18 mouse cellular contexts compared by ENCODE assay signal in genomic region chr2:165305438-165305837, GRCm38 (mm10). TPM values are rescaled to one million over a fixed set of nuclear protein-coding genes. Genes with fewer than 3 reads are reported as not detected.
DNase-seq lines count a peak whose midpoint lies in the region; ATAC-seq and TF ChIP-seq lines count a peak whose summit lies in the region.
"Had no signal": no experiment of that assay in that cellular context is flagged by ENCODE, and none has a peak within 500 bp of the region (broad histone marks: within the 10 kb centered on the region; RNA-seq: fewer than 3 reads in every experiment).

No protein-coding gene starts in this region.

- no peaks in the 10 kb centered on the region for H3K9me3 ChIP-seq in liver, embryonic 12.5 days (replicated peaks)
- H3K9me3 ChIP-seq in lung, postnatal 0 days (ENCODE audit: low read length) = no peaks in the 10 kb centered on the region
- no peaks in the 10 kb centered on the region for H3K9me3 ChIP-seq in liver, embryonic 16.5 days (replicated peaks; ENCODE audit: control insufficient read depth, low read length)
- no peaks in the 10 kb centered on the region for H3K9me3 ChIP-seq in midbrain, embryonic 11.5 days (ENCODE audit: control insufficient read depth, low read length)
- H3K9me3 ChIP-seq: embryonic facial prominence, embryonic 10.5 days; heart, embryonic 13.5 days had no signal

- no peak for TF ChIP-seq CTCF in liver, adult 2 months (IDR thresholded peaks at IDR 0.05; ENCODE audit: low read depth, low read length)
- TF ChIP-seq CTCF in lung, postnatal 0 days (IDR thresholded peaks at IDR 0.05) = no peak

- no peak overlapping the region for H3K9ac ChIP-seq in liver, adult 2 months (ENCODE audit: low read depth, low read length)
- no peak overlapping the region for H3K9ac ChIP-seq in liver, embryonic 12.5 days
- H3K9ac ChIP-seq in lung, postnatal 0 days (replicated peaks; ENCODE audit: low read depth) = no peak overlapping the region
- no peak overlapping the region for H3K9ac ChIP-seq in liver, embryonic 16.5 days (ENCODE audit: low read depth, low read length)
- no peak overlapping the region for H3K9ac ChIP-seq in midbrain, embryonic 11.5 days (ENCODE audit: low read length)
- H3K9ac ChIP-seq: heart, embryonic 13.5 days had no signal

- TF ChIP-seq POLR2A in liver, adult 2 months (IDR thresholded peaks at IDR 0.05; ENCODE audit: extremely low read depth, insufficient read depth, low read length) = no peak

- H3K79me2 ChIP-seq in liver, adult 2 months (ENCODE audit: control insufficient read depth, insufficient read depth, low read length) = no peaks in the 10 kb centered on the region

- H3K27ac ChIP-seq in liver, adult 2 months (replicated peaks; ENCODE audit: insufficient read depth, low read depth, low read length) = 0 out of 2 replicates have a peak overlapping the region, but pooled peaks have one; percentile 2
- H3K27ac ChIP-seq in liver, embryonic 12.5 days = no peak overlapping the region; the same call in 1 of the 2 replicates
- no peak overlapping the region for H3K27ac ChIP-seq in lung, postnatal 0 days (ENCODE audit: low read length)
- H3K27ac ChIP-seq in liver, embryonic 16.5 days (ENCODE audit: low read length) = peak overlapping the region; percentile 77
- H3K27ac ChIP-seq in midbrain, embryonic 11.5 days (ENCODE audit: low read depth, low read length) = no peak overlapping the region
- H3K27ac ChIP-seq: embryonic facial prominence, embryonic 10.5 days; forebrain, embryonic 10.5 days; gastrocnemius, adult 2 months; heart, embryonic 13.5 days had no signal

- H3K4me2 ChIP-seq in liver, embryonic 12.5 days = no peak overlapping the region
- H3K4me2 ChIP-seq in lung, postnatal 0 days (replicated peaks; ENCODE audit: low read depth, low read length) = no peak overlapping the region
- H3K4me2 ChIP-seq in liver, embryonic 16.5 days (ENCODE audit: low read depth, low read length) = no peak overlapping the region
- H3K4me2 ChIP-seq in midbrain, embryonic 11.5 days = no peak overlapping the region
- H3K4me2 ChIP-seq: heart, embryonic 13.5 days had no signal

- no peaks in the 10 kb centered on the region; the same call in 1 of the 2 replicates for H3K36me3 ChIP-seq in liver, adult 2 months (ENCODE audit: control insufficient read depth, insufficient read depth, low read length)
- peaks cover 67% of the 10 kb centered on the region for H3K36me3 ChIP-seq in liver, embryonic 12.5 days
- peaks cover 33% of the 10 kb centered on the region; the same call in 1 of the 2 replicates for H3K36me3 ChIP-seq in lung, postnatal 0 days (ENCODE audit: insufficient read depth, low read length)
- peaks cover 3% of the 10 kb centered on the region; the same call in 1 of the 2 replicates for H3K36me3 ChIP-seq in liver, embryonic 16.5 days (ENCODE audit: control insufficient read depth, insufficient read depth)
- peaks cover 13% of the 10 kb centered on the region; the same call in 1 of the 2 replicates for H3K36me3 ChIP-seq in midbrain, embryonic 11.5 days (ENCODE audit: control insufficient read depth, insufficient read depth, low read length)

- H3K27me3 ChIP-seq in liver, adult 2 months (ENCODE audit: control insufficient read depth, insufficient read depth, low read length) = no peaks in the 10 kb centered on the region
- no peaks in the 10 kb centered on the region for H3K27me3 ChIP-seq in liver, embryonic 12.5 days (replicated peaks)
- no peaks in the 10 kb centered on the region for H3K27me3 ChIP-seq in lung, postnatal 0 days (replicated peaks; ENCODE audit: insufficient read depth, low read length)
- no peaks in the 10 kb centered on the region for H3K27me3 ChIP-seq in liver, embryonic 16.5 days (ENCODE audit: control insufficient read depth, insufficient read depth, low read depth, low read length)
- H3K27me3 ChIP-seq in midbrain, embryonic 11.5 days (ENCODE audit: control insufficient read depth, insufficient read depth, low read length) = peaks cover 2% of the 10 kb centered on the region; the same call in 1 of the 2 replicates
- H3K27me3 ChIP-seq: heart, embryonic 13.5 days had no signal

- peak; percentile 79 for DNase-seq in liver, adult 2 months (ENCODE audit: extremely low read depth, low read depth, low spot score)
- DNase-seq in lung, postnatal 0 days (ENCODE audit: low spot score) = peak; percentile 76
- no peak for DNase-seq in lung, postnatal 4 days
- DNase-seq in midbrain, embryonic 11.5 days (ENCODE audit: low spot score, missing footprints) = no peak
- DNase-seq in cerebellum, postnatal 36 days = no peak
- DNase-seq: adrenal gland, adult 2 months; adrenal gland, postnatal 25 days; cerebellum, adult 18-20 months; cerebellum, adult 9-11 months; gastrocnemius, adult 2 months; gastrocnemius, postnatal 25 days; heart, postnatal 36 days had no signal

- TF ChIP-seq EP300 in lung, postnatal 0 days (IDR thresholded peaks at IDR 0.05) = no peak

- H3K4me3 ChIP-seq in liver, adult 2 months (ENCODE audit: insufficient read depth, low read depth, low read length) = no peak overlapping the region
- H3K4me3 ChIP-seq in liver, embryonic 12.5 days = no peak overlapping the region
- H3K4me3 ChIP-seq in lung, postnatal 0 days (ENCODE audit: low read depth, low read length) = no peak overlapping the region
- no peak overlapping the region for H3K4me3 ChIP-seq in liver, embryonic 16.5 days (ENCODE audit: low read depth, low read length)
- no peak overlapping the region for H3K4me3 ChIP-seq in midbrain, embryonic 11.5 days (ENCODE audit: low read depth, low read length)
- H3K4me3 ChIP-seq: embryonic facial prominence, embryonic 10.5 days; forebrain, embryonic 10.5 days; gastrocnemius, adult 2 months; heart, embryonic 13.5 days had no signal

- peaks cover 17% of the 10 kb centered on the region for H3K4me1 ChIP-seq in liver, adult 2 months (ENCODE audit: control insufficient read depth, insufficient read depth, low read length)
- no peaks in the 10 kb centered on the region for H3K4me1 ChIP-seq in liver, embryonic 12.5 days
- no peaks in the 10 kb centered on the region for H3K4me1 ChIP-seq in lung, postnatal 0 days (ENCODE audit: insufficient read depth, low read depth, low read length)
- no peaks in the 10 kb centered on the region; the same call in 1 of the 2 replicates for H3K4me1 ChIP-seq in liver, embryonic 16.5 days (ENCODE audit: control insufficient read depth, low read depth, low read length)
- H3K4me1 ChIP-seq in midbrain, embryonic 11.5 days (ENCODE audit: control insufficient read depth, insufficient read depth, low read length) = peaks cover 4% of the 10 kb centered on the region
- H3K4me1 ChIP-seq: heart, embryonic 13.5 days had no signal

- no peak for ATAC-seq in liver, embryonic 12.5 days
- ATAC-seq in lung, postnatal 0 days = peak; percentile 84
- ATAC-seq in liver, embryonic 16.5 days (ENCODE audit: low read depth) = peak; percentile 68
- ATAC-seq in midbrain, embryonic 11.5 days (ENCODE audit: low FRiP score) = no peak
- ATAC-seq: forebrain, embryonic 14.5 days had no signal

- WGBS in liver, adult 2 months = 29% methylated on average over 8 of the region's 8 CpGs
- WGBS in liver, embryonic 12.5 days (ENCODE audit: insufficient replicate concordance) = 76% methylated on average over 8 of the region's 8 CpGs
- 56% methylated on average over 8 of the region's 8 CpGs for WGBS in lung, postnatal 0 days
- 71% methylated on average over 8 of the region's 8 CpGs for WGBS in liver, embryonic 16.5 days (ENCODE audit: insufficient replicate concordance)
- 91% methylated on average over 8 of the region's 8 CpGs for WGBS in midbrain, embryonic 11.5 days

RNA-seq across cellular contexts. Expression of gene Slc35c2, which starts 17.8 kb away (rescaled TPM):
- 13.5 and 17.2 TPM in 2 replicates for total RNA-seq in liver, adult 2 months (2014; rRNA removed)
- polyA plus RNA-seq in liver, adult 2 months (2012; rRNA removed) = 42.4 and 52.1 TPM in 2 replicates
- 41.6 and 46.2 TPM in 2 replicates for polyA plus RNA-seq in liver, embryonic 12.5 days (2016; fragmentation: Nextera tagmentation; extraction: Ambion mirVana)
- polyA plus RNA-seq in lung, postnatal 0 days (2015; fragmentation: Nextera tagmentation; extraction: Ambion mirVana) = 42.8 and 44.1 TPM in 2 replicates
- 37.9 and 47.2 TPM in 2 replicates for polyA plus RNA-seq in liver, embryonic 16.5 days (2015; fragmentation: Nextera tagmentation; extraction: Ambion mirVana)
- polyA plus RNA-seq in midbrain, embryonic 11.5 days (2014; fragmentation: Nextera tagmentation; extraction: Ambion mirVana) = 49.5 and 49.7 TPM in 2 replicates

RNA-seq across cellular contexts. Expression of gene Elmo2, which starts 20.8 kb away (rescaled TPM):
- total RNA-seq in liver, adult 2 months (2014; rRNA removed) = 5.2 and 7.0 TPM in 2 replicates
- 10.9 and 17.5 TPM in 2 replicates for polyA plus RNA-seq in liver, adult 2 months (2012; rRNA removed)
- 20.5 and 21.7 TPM in 2 replicates for polyA plus RNA-seq in liver, embryonic 12.5 days (2016; fragmentation: Nextera tagmentation; extraction: Ambion mirVana)
- polyA plus RNA-seq in lung, postnatal 0 days (2015; fragmentation: Nextera tagmentation; extraction: Ambion mirVana) = 61.1 and 66.4 TPM in 2 replicates
- polyA plus RNA-seq in liver, embryonic 16.5 days (2015; fragmentation: Nextera tagmentation; extraction: Ambion mirVana) = 15.9 and 16.3 TPM in 2 replicates
- 79.9 and 83.1 TPM in 2 replicates for polyA plus RNA-seq in midbrain, embryonic 11.5 days (2014; fragmentation: Nextera tagmentation; extraction: Ambion mirVana)

Comparison
In these comparisons a context has a peak if more than half of its experiments do, and no peak if none do; other contexts are left out.
1. DNase-seq: peak in liver, adult 2 months (single experiment) and lung, postnatal 0 days (single experiment); none in lung, postnatal 4 days (0 of 2), midbrain, embryonic 11.5 days (single experiment) and cerebellum, postnatal 36 days (0 of 2).
2. H3K27ac ChIP-seq: peak in liver, adult 2 months (single experiment) and liver, embryonic 16.5 days (single experiment); none in liver, embryonic 12.5 days (single experiment), lung, postnatal 0 days (single experiment) and midbrain, embryonic 11.5 days (single experiment).
3. ATAC-seq: peak in lung, postnatal 0 days (single experiment) and liver, embryonic 16.5 days (single experiment); none in liver, embryonic 12.5 days (single experiment) and midbrain, embryonic 11.5 days (single experiment).